Mouse (Mus musculus): Measurements from ENCODE around the gene Cfap299.

- no peak for TF ChIP-seq CTCF (IDR thresholded peaks at IDR 0.05; ENCODE audit: control insufficient read depth, insufficient read depth, low read length)
- TF ChIP-seq POLR2A (IDR thresholded peaks at IDR 0.05; ENCODE audit: borderline replicate concordance, control insufficient read depth, low read depth, low read length) = no peak
Measured at GRCm38 (mm10) chr5:98761858-98762652, 433.0 kb downstream of the Cfap299 start.
